Mouse (Mus musculus) lung, adult 2 months (tissue): ENCODE data around the gene Slc12a1.

Experiments
- CTCF ChIP-seq: fragments of 200-500 bp; IDR thresholded peaks from 2 replicates; pipeline ENCODE4 v1.5.1; 2011; ENCODE audit warnings: mild to moderate bottlenecking, low read length, control low read depth; ENCODE audit not compliant: insufficient read depth
- POLR2A ChIP-seq: fragments of 200-500 bp; IDR thresholded peaks from 2 replicates; pipeline ENCODE4 v1.6.1; 2011; ENCODE audit warnings: low read depth, mild to moderate bottlenecking, control low read depth, low read length, borderline replicate concordance; ENCODE audit errors: extremely low read depth

DNA sequence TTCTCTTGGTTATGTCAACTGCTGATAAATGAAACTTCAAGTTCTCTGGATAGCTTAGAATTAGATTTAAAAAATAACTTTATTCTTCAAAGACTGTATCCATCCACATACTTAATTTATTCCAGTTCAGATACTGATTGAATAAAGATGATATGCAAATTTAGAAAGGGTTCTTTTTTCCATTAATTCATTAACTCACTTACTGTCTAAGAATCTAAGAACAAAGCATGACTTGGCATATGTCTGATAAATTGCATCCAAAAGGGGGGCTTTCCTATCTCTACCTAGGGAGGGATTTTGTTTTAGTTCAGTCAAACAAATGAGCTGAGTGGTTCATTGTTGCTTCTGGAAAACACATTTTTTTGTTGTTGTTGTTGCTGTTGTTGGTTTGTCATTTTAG, 10.0 kb upstream of the Slc12a1 start:
- TF ChIP-seq CTCF = no peak
- TF ChIP-seq POLR2A = no peak
